Mouse (Mus musculus) heart, postnatal 0 days (tissue): ENCODE measurements at regions not wholly inside any gene's neighbourhood (a gene's known extent, or its start where the extent isn't known, plus 50 kb on each side); places are given as distances from the start of the nearest gene placed in this dataset.
A peak's percentile ranks its signal among the peaks of the same experiment; 100 is the strongest.

Experiments used
- ATAC-seq: fragments of 200-750 bp; cut with Nextera tagmentation; 2 replicates; pipeline ENCODE4 v1.8.0; 2017; ENCODE audit warnings: low read depth, moderate number of reproducible peaks, moderate library complexity; ENCODE audit not compliant: insufficient read depth
- DNase-seq: peaks from one replicate; pipeline ENCODE4 v3.0.0-alpha.2; 2016; ENCODE audit warnings: low spot score
- H3K27ac ChIP-seq: fragments of 300-500 bp; sonication (generic); 2 replicates; pipeline ENCODE4 v1.5.1; 2014; ENCODE audit warnings: low read depth, mild to moderate bottlenecking
- H3K27me3 ChIP-seq: fragments of 300-500 bp; sonication (generic); 2 replicates; pipeline ENCODE4 v1.6.1; 2014; ENCODE audit warnings: low read length, mixed read lengths; ENCODE audit not compliant: control insufficient read depth, insufficient read depth
- H3K36me3 ChIP-seq: fragments of 300-500 bp; sonication (generic); replicated peaks from 2 replicates; pipeline ENCODE4 v1.6.1; 2014; ENCODE audit warnings: low read length, mixed read lengths; ENCODE audit not compliant: control insufficient read depth, insufficient read depth
- H3K4me1 ChIP-seq: fragments of 300-500 bp; sonication (generic); 2 replicates; pipeline ENCODE4 v1.6.1; 2014; ENCODE audit warnings: antibody characterized with exemption; ENCODE audit not compliant: control insufficient read depth, insufficient read depth
- H3K4me2 ChIP-seq: fragments of 300-500 bp; sonication (generic); 2 replicates; pipeline ENCODE4 v1.6.1; 2014; ENCODE audit warnings: low read depth, mild to moderate bottlenecking, low read length, moderate library complexity
- H3K4me3 ChIP-seq: fragments of 300-500 bp; sonication (generic); 2 replicates; pipeline ENCODE4 v1.5.1; 2014; ENCODE audit warnings: low read depth, low read length
- H3K9ac ChIP-seq: fragments of 300-500 bp; sonication (generic); replicated peaks from 2 replicates; pipeline ENCODE4 v1.6.1; 2014; ENCODE audit warnings: low read depth, low read length, mixed read lengths
- H3K9me3 ChIP-seq: fragments of 300-500 bp; sonication (generic); replicated peaks from 2 replicates; pipeline ENCODE4 v1.6.1; 2016; ENCODE audit warnings: low read length; ENCODE audit not compliant: control insufficient read depth
- CTCF ChIP-seq: IDR thresholded peaks from 2 replicates; pipeline ENCODE4 v1.5.1; 2016; ENCODE audit warnings: antibody characterized with exemption, control low read depth, low read depth
- EP300 ChIP-seq: IDR thresholded peaks from 2 replicates; pipeline ENCODE4 v1.6.1; 2016; ENCODE audit warnings: antibody characterized with exemption, low read depth
- WGBS: fragments of 180-500 bp; shearing (Covaris S2); extraction: QIAGEN DNeasy Blood & Tissue Kit; methylation state at CpG from one replicate; pipeline ENCODE4 v1.1.7; 2014; 5-methylcytosine and 5-hydroxymethylcytosine counted together

DNA sequence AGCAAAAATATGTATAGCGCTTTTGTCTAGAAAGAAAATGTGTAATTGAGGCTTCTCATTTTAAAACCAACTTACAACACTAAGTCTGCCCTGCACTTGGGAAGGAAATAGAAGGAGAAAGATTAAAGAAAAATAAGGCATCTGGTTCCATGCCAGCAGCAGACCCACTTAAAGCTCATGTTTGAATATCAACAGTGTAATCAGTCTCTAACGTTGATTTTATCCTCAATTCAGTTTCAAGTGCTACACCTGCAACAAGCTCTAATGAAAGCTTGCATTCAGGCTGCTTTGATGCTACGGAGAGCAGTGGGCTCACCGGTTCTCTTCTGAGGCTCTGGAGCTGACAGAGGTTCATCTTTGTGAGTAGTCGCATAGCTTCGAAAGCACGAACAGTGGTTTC, 406.6 kb upstream of the Map3k7 start:
- no peak for ATAC-seq

GRCm38 (mm10) chr4:31560305-31560704, 403.6 kb upstream of the Map3k7 start:
- no peak for ATAC-seq
- WGBS: 86% methylated on average over 4 of the region's 4 CpGs
- H3K27ac ChIP-seq: no peak overlapping the region
- H3K4me1 ChIP-seq: peaks cover 9% of the 10 kb centered on the region; the same call in 1 of the 2 replicates
- H3K4me2 ChIP-seq: no peak overlapping the region
- DNase-seq: no peak
- no peak overlapping the region for H3K4me3 ChIP-seq
- H3K9me3 ChIP-seq: no peaks in the 10 kb centered on the region
- H3K27me3 ChIP-seq: no peaks in the 10 kb centered on the region
- TF ChIP-seq CTCF (no peak), EP300 (no peak)
- H3K36me3 ChIP-seq: no peaks in the 10 kb centered on the region
- H3K9ac ChIP-seq: no peak overlapping the region

More for the DNA sequence above, 406.6 kb upstream of the Map3k7 start:
- 86% methylated on average over 7 of the region's 7 CpGs for WGBS
- Histone ChIP-seq H3K27ac (no peak overlapping the region), H3K9me3 (no peaks in the 10 kb centered on the region), H3K4me2 (no peak overlapping the region), H3K9ac (no peak overlapping the region), H3K4me3 (no peak overlapping the region), H3K27me3 (no peaks in the 10 kb centered on the region), H3K4me1 (peaks cover 4% of the 10 kb centered on the region; the same call in 1 of the 2 replicates), H3K36me3 (no peaks in the 10 kb centered on the region)
- no peak for TF ChIP-seq EP300
- TF ChIP-seq CTCF: no peak
- DNase-seq: no peak

DNA sequence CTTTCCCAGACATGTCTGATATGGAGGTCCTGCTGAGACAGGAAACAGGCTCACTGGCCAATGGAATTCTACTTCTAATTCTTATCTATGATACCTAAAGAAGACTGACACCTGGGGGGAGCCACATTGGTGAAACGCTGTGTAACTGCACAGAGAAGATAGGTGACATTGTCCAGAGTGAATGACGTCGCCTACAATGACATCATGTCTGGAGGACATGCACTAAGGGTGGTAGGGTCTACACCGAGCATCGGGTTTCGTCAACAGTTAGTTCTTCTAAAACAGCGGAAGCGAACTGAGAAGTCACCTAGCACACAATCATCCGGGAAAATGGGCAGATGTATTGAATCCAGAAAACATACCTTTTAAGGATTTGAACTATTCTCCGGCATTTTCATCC, 402.7 kb upstream of the Map3k7 start:
- no peak overlapping the region; the same call in 1 of the 2 replicates for H3K4me2 ChIP-seq
- WGBS: 68% methylated on average over 10 of the region's 10 CpGs
- H3K4me1 ChIP-seq: peaks cover 5% of the 10 kb centered on the region; the same call in 1 of the 2 replicates
- no peak overlapping the region for H3K9ac ChIP-seq
- no peaks in the 10 kb centered on the region for H3K9me3 ChIP-seq
- DNase-seq (no peak), ATAC-seq (no peak)
- no peak overlapping the region for H3K4me3 ChIP-seq
- no peaks in the 10 kb centered on the region for H3K36me3 ChIP-seq
- no peak for TF ChIP-seq EP300
- TF ChIP-seq CTCF: no peak
- H3K27me3 ChIP-seq: no peaks in the 10 kb centered on the region
- H3K27ac ChIP-seq: no peak overlapping the region

GRCm38 (mm10) chr4:31561823-31562222, 402.1 kb upstream of the Map3k7 start:
- no peaks in the 10 kb centered on the region for H3K27me3 ChIP-seq
- peaks cover 5% of the 10 kb centered on the region; the same call in 1 of the 2 replicates for H3K4me1 ChIP-seq
- DNase-seq (peak; percentile 68), ATAC-seq (no peak)
- 15% methylated on average over 3 of the region's 3 CpGs for WGBS
- TF ChIP-seq CTCF: peak; percentile 71
- no peak for TF ChIP-seq EP300
- H3K36me3 ChIP-seq: no peaks in the 10 kb centered on the region
- peak overlapping the region; percentile 47 for H3K4me2 ChIP-seq
- H3K4me3 ChIP-seq: peak overlapping the region; percentile 28
- H3K9ac ChIP-seq: no peak overlapping the region
- H3K9me3 ChIP-seq: no peaks in the 10 kb centered on the region
- H3K27ac ChIP-seq: no peak overlapping the region

DNA sequence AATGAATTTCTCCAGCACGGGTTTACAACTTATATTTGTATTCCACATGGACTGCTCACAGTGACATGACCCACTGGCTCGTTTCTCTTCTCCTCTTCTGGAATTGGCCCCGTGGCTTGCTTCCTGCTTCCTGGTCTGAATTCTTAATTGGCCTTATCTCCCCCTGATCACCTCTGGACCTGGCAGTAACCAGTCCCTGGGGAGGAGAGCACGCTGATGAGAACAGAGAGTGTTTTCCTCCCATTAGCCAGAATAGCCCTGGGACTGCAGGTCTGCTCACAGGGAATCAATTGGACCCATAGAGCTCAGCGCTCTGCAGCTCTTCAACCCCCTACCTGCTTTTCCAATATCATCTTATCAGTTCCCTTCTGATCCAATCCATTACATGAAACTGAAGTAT, 397.7 kb upstream of the Map3k7 start:
- Histone ChIP-seq H3K4me3 (no peak overlapping the region), H3K4me1 (peaks cover 5% of the 10 kb centered on the region; the same call in 1 of the 2 replicates), H3K9ac (no peak overlapping the region), H3K27ac (no peak overlapping the region), H3K9me3 (no peaks in the 10 kb centered on the region), H3K36me3 (no peaks in the 10 kb centered on the region), H3K27me3 (no peaks in the 10 kb centered on the region), H3K4me2 (no peak overlapping the region)
- no peak for ATAC-seq
- 34% methylated on average over 5 of the region's 5 CpGs for WGBS
- TF ChIP-seq EP300: no peak
- TF ChIP-seq CTCF: no peak
- no peak for DNase-seq

DNA sequence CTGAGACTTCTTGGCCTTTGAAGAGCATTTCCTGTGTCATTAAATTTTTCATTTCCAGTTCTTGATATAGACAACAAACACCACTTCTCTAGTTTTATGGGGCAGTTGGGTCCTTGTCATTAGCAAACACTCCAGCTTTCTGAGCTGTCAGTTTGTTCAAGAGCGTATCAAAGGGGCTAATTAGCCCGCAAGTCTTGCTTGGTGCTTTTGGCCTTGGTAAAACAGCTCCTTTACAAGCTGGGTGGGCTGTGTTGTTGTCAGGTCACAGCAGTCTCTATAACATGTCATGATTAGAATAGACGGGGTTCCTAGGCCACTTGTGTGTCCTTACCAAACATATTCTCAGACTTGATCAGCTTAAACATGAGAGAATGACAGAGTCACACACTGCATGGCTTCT, 397.1 kb upstream of the Map3k7 start:
- no peak for TF ChIP-seq CTCF
- TF ChIP-seq EP300: no peak
- peaks cover 5% of the 10 kb centered on the region; the same call in 1 of the 2 replicates for H3K4me1 ChIP-seq
- DNase-seq (no peak), ATAC-seq (no peak)
- no peak overlapping the region for H3K4me3 ChIP-seq
- no peak overlapping the region for H3K27ac ChIP-seq
- H3K9ac ChIP-seq: no peak overlapping the region
- H3K36me3 ChIP-seq: no peaks in the 10 kb centered on the region
- H3K4me2 ChIP-seq: no peak overlapping the region
- WGBS: 82% methylated on average over 3 of the region's 3 CpGs
- H3K9me3 ChIP-seq: no peaks in the 10 kb centered on the region
- no peaks in the 10 kb centered on the region for H3K27me3 ChIP-seq
